Mouse (Mus musculus): Measurements from ENCODE around the gene Gm49630. TPM values are rescaled to one million over a fixed set of nuclear protein-coding genes. Genes with fewer than 3 reads are reported as not detected.
A peak's percentile ranks its signal among the peaks of the same experiment; 100 is the strongest.
"Not testable (repeated sequence)": the region's sequence is repeated elsewhere in the genome, so short reads cannot be mapped to it uniquely, and the experiment has no call there.

Gm49630 gene
- total and polyA plus RNA-seq, 2 experiments from 2014 or later: not detected

DNA sequence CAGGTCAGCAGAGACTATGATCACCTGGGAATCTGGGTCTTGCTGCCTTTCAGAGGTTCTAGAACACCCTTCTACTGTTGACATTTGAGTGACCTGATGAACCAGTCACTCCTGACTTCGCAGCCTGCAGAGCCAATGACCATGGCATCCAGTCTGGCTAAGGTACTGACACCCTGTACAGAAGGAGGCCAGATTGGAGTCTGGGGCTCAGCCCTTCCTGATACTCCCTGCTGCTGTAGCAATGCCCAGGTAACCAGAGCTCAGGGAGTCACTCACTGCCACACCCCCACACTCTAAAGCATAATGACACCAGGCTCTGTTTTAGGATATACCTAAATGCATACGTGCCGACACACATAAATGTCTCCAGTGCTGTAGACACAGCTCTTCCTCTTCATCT is 10.9 kb upstream of the Gm49630 start:
- H3K4me3 ChIP-seq (ENCODE audit: low read depth, low read length); H3K36me3 ChIP-seq (ENCODE audit: insufficient read depth, low read length); H3K9ac ChIP-seq (replicated peaks; ENCODE audit: low read length, poor library complexity, severe bottlenecking); H3K9me3 ChIP-seq (ENCODE audit: low read length); H3K4me2 ChIP-seq (ENCODE audit: low read depth, low read length, poor library complexity, severe bottlenecking); H3K27me3 ChIP-seq (ENCODE audit: insufficient read depth, low read length); ATAC-seq (ENCODE audit: low FRiP score); H3K27ac ChIP-seq (ENCODE audit: low read depth, low read length); H3K4me1 ChIP-seq (ENCODE audit: insufficient read depth, low read length); DNase-seq (ENCODE audit: low spot score): not testable (repeated sequence)
- 90% methylated on average over 1 of the region's 3 CpGs for WGBS

DNA sequence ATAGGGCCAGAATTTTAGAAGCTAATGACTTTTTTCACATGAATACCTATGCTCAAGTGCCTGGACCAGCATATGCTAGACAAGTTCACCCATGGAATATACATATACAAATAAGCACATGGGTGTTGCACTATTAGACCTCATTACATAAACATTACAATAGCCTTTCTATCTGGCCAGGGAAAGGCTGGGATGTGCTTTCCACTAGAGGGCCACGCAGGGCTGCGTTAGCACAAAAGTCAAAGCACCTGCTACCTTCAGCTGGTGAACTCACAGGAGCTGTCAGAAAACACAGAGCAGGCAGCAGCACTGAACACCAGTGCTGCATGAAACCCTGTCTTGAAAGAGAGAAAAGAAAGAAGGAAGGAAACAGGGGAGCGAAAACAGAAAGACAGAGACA is 6.1 kb upstream of the Gm49630 start:
- not testable (repeated sequence) for H3K9me3 ChIP-seq (ENCODE audit: low read length); DNase-seq (ENCODE audit: low spot score); H3K4me2 ChIP-seq (ENCODE audit: low read depth, low read length, poor library complexity, severe bottlenecking); H3K27me3 ChIP-seq (ENCODE audit: insufficient read depth, low read length); H3K4me1 ChIP-seq (ENCODE audit: insufficient read depth, low read length); H3K9ac ChIP-seq (replicated peaks; ENCODE audit: low read length, poor library complexity, severe bottlenecking); H3K4me3 ChIP-seq (ENCODE audit: low read depth, low read length); H3K27ac ChIP-seq (ENCODE audit: low read depth, low read length); H3K36me3 ChIP-seq (ENCODE audit: insufficient read depth, low read length)
- ATAC-seq (ENCODE audit: low FRiP score): 0 out of 2 replicates have a peak, but pooled peaks have one; percentile 25
- 33% methylated on average over 1 of the region's 3 CpGs for WGBS

DNA sequence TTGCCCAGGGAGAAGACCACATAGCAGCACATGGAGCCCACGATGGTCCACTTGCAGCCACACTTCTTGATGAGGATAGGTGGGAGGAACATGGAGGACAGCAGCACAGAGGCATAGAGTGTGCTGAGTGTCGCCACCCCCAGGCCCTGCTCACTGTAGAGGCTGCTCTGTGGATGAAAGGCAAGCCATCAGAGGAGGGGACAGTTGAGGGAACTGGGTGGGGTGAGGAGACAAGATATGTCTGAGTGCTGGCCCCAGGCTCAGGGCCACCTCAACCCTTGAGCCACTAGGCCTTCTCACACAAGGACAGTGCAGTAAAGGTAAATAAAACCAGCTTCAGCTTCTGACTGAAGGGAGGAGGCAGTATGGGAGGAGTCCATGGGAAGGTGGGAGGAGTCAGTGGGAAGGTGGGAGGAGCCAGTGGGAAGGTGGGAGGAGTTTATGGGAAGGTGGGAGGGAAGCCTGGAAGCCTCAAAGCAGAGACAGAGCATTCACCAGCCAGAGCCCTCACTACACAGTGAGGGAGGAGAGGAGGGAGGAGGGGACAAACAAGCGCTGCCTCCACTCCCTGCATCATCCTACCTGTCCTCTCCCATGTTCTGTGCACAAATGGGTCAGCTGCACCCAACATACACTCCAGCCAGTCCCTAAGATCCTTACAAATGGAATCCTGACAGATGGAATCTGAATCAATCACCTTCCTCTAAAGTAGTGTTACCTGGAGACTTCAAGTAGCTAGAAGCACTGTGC is 5.3 kb upstream of the Gm49630 start:
- H3K4me2 ChIP-seq (ENCODE audit: low read depth, low read length, poor library complexity, severe bottlenecking); DNase-seq (ENCODE audit: low spot score); H3K4me1 ChIP-seq (ENCODE audit: insufficient read depth, low read length); H3K27ac ChIP-seq (ENCODE audit: low read depth, low read length); H3K4me3 ChIP-seq (ENCODE audit: low read depth, low read length); H3K27me3 ChIP-seq (ENCODE audit: insufficient read depth, low read length); H3K36me3 ChIP-seq (ENCODE audit: insufficient read depth, low read length); H3K9me3 ChIP-seq (ENCODE audit: low read length); H3K9ac ChIP-seq (replicated peaks; ENCODE audit: low read length, poor library complexity, severe bottlenecking): not testable (repeated sequence)
- WGBS: 100% methylated on average over 1 of the region's 3 CpGs
- 0 out of 2 replicates have a peak, but pooled peaks have one; percentile 42 for ATAC-seq (ENCODE audit: low FRiP score)

DNA sequence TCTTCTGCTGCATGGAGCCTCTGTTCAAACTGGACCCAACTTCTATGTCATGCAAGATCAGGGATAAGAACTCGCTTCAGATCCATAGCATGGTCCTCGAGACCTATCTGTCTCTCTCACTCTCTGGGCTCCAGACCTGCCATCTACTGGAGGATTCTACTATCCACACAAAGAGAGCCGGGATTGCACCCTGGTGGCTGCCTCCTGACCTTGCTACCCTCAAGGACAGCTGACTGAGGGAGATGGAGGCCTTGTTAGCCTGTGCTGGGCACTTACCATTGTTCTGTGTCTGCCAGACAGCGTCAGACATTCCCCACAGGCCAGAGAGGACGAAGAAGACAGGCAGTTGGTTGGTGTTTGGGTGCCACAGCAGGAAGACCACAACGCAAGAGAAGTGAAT is 2.4 kb downstream of the Gm49630 start:
- not testable (repeated sequence) for DNase-seq (ENCODE audit: low spot score); H3K9me3 ChIP-seq (ENCODE audit: low read length); ATAC-seq (ENCODE audit: low FRiP score); H3K36me3 ChIP-seq (ENCODE audit: insufficient read depth, low read length); H3K4me3 ChIP-seq (ENCODE audit: low read depth, low read length); H3K4me2 ChIP-seq (ENCODE audit: low read depth, low read length, poor library complexity, severe bottlenecking); H3K9ac ChIP-seq (replicated peaks; ENCODE audit: low read length, poor library complexity, severe bottlenecking); H3K27ac ChIP-seq (ENCODE audit: low read depth, low read length); H3K4me1 ChIP-seq (ENCODE audit: insufficient read depth, low read length); H3K27me3 ChIP-seq (ENCODE audit: insufficient read depth, low read length)
- 85% methylated on average over 5 of the region's 6 CpGs for WGBS

DNA sequence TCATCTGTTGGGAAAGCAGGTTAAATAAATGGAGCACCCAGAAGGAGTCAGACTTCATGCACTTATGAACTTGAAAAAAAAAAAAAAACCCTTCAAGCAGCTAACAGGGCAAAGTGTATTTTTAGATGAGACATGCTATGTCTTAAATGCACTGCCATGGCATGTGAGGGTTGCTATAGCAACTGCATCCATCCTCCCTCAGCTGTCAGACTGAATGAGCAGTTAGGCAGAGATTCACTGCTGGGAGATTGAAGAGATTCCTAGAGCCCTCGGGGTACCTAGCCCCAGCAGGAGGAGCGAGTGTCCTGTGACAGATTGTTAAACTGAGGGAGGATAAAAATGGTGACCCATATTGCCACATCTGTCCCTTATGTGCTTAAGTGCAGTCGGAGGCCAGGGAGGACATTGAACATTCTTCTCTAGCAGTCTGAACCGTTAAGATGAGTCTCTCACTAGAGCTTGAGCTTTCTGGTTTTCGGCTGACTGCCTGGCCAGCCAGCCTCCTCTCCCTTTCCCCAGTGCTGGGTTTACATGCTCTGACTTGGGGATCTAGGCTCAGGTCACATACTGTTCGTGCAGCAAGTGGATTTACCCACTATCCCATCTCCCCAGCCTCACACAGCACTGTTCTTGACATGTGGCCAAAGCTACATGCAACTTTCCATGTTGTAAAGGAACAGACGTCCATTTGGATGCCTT is 5.0 kb downstream of the Gm49630 start:
- DNase-seq (ENCODE audit: low spot score): peak; percentile 33
- not testable (repeated sequence) for H3K4me3 ChIP-seq (ENCODE audit: low read depth, low read length); H3K4me2 ChIP-seq (ENCODE audit: low read depth, low read length, poor library complexity, severe bottlenecking); H3K27me3 ChIP-seq (ENCODE audit: insufficient read depth, low read length); H3K36me3 ChIP-seq (ENCODE audit: insufficient read depth, low read length); H3K9ac ChIP-seq (replicated peaks; ENCODE audit: low read length, poor library complexity, severe bottlenecking); H3K9me3 ChIP-seq (ENCODE audit: low read length); H3K27ac ChIP-seq (ENCODE audit: low read depth, low read length); H3K4me1 ChIP-seq (ENCODE audit: insufficient read depth, low read length)
- peak; percentile 87 for ATAC-seq (ENCODE audit: low FRiP score)
- 17% methylated on average over 4 of the region's 7 CpGs for WGBS

DNA sequence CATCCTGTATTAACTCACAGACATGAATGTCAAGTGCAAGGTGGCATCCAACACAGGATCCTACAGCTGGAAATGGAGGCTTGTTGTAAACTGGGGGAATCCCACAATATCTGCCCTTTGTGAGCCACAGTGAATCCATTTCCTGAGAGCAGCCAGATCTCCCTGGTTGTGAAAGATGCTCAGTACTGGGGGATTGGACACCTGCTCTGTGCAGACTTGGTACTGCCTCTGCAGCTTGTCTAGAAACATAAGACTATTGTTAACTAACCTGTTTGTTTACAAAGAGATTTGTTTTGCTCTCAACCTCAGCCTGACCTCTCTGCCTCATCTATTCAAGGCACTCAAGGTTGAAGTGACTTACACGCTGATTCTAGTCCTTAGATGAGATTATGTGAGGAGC is 5.5 kb downstream of the Gm49630 start:
- WGBS: no CpG with 5 or more reads among the region's 1 CpGs
- ATAC-seq (ENCODE audit: low FRiP score): peak; percentile 13; the same call in 1 of the 2 replicates
- H3K4me3 ChIP-seq (ENCODE audit: low read depth, low read length); H3K4me2 ChIP-seq (ENCODE audit: low read depth, low read length, poor library complexity, severe bottlenecking); H3K4me1 ChIP-seq (ENCODE audit: insufficient read depth, low read length); H3K27ac ChIP-seq (ENCODE audit: low read depth, low read length); H3K36me3 ChIP-seq (ENCODE audit: insufficient read depth, low read length); H3K27me3 ChIP-seq (ENCODE audit: insufficient read depth, low read length); H3K9ac ChIP-seq (replicated peaks; ENCODE audit: low read length, poor library complexity, severe bottlenecking); H3K9me3 ChIP-seq (ENCODE audit: low read length); DNase-seq (ENCODE audit: low spot score): not testable (repeated sequence)

DNA sequence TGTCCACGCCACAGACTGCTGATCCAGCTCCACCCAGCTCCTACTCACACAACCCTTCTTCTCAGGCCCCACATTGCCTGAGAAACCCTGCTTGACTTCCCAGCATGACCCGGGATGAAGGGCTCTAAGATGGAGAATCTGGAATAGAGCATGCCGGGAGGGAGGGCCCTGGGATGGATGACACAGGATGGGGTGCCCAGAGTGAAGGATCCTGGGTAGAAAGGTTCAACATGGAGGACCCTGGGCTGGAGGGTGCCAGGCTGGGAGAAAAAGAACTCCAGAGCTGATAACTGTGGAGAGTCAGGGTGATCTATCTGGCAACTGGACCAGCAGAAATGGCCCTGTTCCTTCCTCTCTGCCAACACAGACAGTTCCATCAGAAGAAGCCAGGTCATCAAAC is 6.2 kb downstream of the Gm49630 start:
- not testable (repeated sequence) for ATAC-seq (ENCODE audit: low FRiP score); H3K9ac ChIP-seq (replicated peaks; ENCODE audit: low read length, poor library complexity, severe bottlenecking); H3K27me3 ChIP-seq (ENCODE audit: insufficient read depth, low read length); H3K4me3 ChIP-seq (ENCODE audit: low read depth, low read length); H3K4me2 ChIP-seq (ENCODE audit: low read depth, low read length, poor library complexity, severe bottlenecking); H3K9me3 ChIP-seq (ENCODE audit: low read length); H3K36me3 ChIP-seq (ENCODE audit: insufficient read depth, low read length); DNase-seq (ENCODE audit: low spot score); H3K27ac ChIP-seq (ENCODE audit: low read depth, low read length); H3K4me1 ChIP-seq (ENCODE audit: insufficient read depth, low read length)
- WGBS: no CpG with 5 or more reads among the region's 3 CpGs

DNA sequence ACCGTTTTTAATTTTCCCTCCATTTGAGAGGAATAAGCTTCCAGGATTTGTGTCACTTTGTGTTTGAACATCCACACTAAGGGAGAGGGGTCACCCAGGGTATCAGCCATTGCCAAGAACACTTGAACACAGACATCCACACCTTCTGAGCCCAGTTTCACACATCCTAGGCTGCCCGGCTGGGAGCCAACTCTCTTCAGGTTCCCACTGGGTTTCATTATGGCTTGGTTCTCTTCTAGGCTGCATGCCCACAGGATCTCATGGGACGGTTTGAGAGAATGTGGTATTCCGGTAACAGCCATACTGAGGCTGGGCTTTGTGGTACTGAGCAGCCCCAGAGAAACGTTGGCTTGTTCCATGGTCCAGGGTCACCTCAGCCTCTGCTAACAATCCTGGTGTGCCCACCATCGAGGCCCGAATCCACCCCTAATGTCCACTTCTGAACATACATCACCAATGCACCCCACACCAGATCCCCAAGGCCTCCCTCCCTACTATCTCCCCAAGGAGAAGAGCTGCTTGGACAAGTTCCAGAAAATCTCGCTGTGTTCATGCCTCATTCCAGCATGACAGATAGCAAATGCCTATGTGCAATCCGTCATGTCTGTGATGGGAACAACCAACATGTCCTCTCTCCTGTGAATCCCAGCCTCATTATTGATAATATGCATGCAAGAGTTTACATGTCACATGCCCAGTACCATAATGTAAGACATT is 10.9 kb downstream of the Gm49630 start:
- H3K36me3 ChIP-seq (ENCODE audit: insufficient read depth, low read length); H3K27me3 ChIP-seq (ENCODE audit: insufficient read depth, low read length); H3K4me1 ChIP-seq (ENCODE audit: insufficient read depth, low read length); H3K27ac ChIP-seq (ENCODE audit: low read depth, low read length); H3K4me2 ChIP-seq (ENCODE audit: low read depth, low read length, poor library complexity, severe bottlenecking); H3K9me3 ChIP-seq (ENCODE audit: low read length); H3K4me3 ChIP-seq (ENCODE audit: low read depth, low read length); ATAC-seq (ENCODE audit: low FRiP score); H3K9ac ChIP-seq (replicated peaks; ENCODE audit: low read length, poor library complexity, severe bottlenecking): not testable (repeated sequence)
- WGBS: 82% methylated on average over 8 of the region's 9 CpGs
- peak; percentile 46 for DNase-seq (ENCODE audit: low spot score)
